Mouse (Mus musculus) heart, embryonic 16.5 days (tissue): ENCODE data around the gene Cav2. TPM values are rescaled to one million over a fixed set of nuclear protein-coding genes. Genes with fewer than 3 reads are reported as not detected.

Source experiments
- ATAC-seq: fragments of 200-750 bp; cut with Nextera tagmentation; replicated peaks from 2 replicates; pipeline ENCODE4 v1.8.0; 2017; ENCODE audit warnings: moderate number of reproducible peaks; ENCODE audit not compliant: insufficient read depth, low FRiP score; ENCODE audit errors: extremely low read depth
- H3K27ac ChIP-seq: fragments of 300-500 bp; sonication (generic); 2 replicates; pipeline ENCODE4 v1.5.1; 2014; ENCODE audit warnings: mild to moderate bottlenecking, low read length, control low read depth, moderate library complexity
- H3K27me3 ChIP-seq: fragments of 300-500 bp; sonication (generic); 2 replicates; pipeline ENCODE4 v1.6.1; 2014; ENCODE audit warnings: low read length, mixed read lengths; ENCODE audit not compliant: control insufficient read depth, insufficient read depth
- H3K36me3 ChIP-seq: fragments of 300-500 bp; sonication (generic); 2 replicates; pipeline ENCODE4 v1.6.1; 2014; ENCODE audit not compliant: control insufficient read depth, insufficient read depth
- H3K4me1 ChIP-seq: fragments of 300-500 bp; sonication (generic); 2 replicates; pipeline ENCODE4 v1.6.1; 2014; ENCODE audit warnings: low read length, mixed read lengths; ENCODE audit not compliant: control insufficient read depth, insufficient read depth
- H3K4me2 ChIP-seq: fragments of 300-500 bp; sonication (generic); 2 replicates; pipeline ENCODE4 v1.6.1; 2014; ENCODE audit warnings: low read depth, mild to moderate bottlenecking, control low read depth, low read length
- H3K4me3 ChIP-seq: fragments of 300-500 bp; sonication (generic); 2 replicates; pipeline ENCODE4 v1.5.1; 2014; ENCODE audit warnings: mild to moderate bottlenecking, control low read depth, low read length
- H3K9ac ChIP-seq: fragments of 300-500 bp; sonication (generic); 2 replicates; pipeline ENCODE4 v1.6.1; 2014; ENCODE audit warnings: low read length, control low read depth
- H3K9me3 ChIP-seq: fragments of 300-500 bp; sonication (generic); replicated peaks from 2 replicates; pipeline ENCODE4 v1.6.1; 2016; ENCODE audit warnings: low read length; ENCODE audit not compliant: control insufficient read depth
- WGBS: fragments of 180-500 bp; shearing (Covaris S2); extraction: QIAGEN DNeasy Blood & Tissue Kit; methylation state at CpG from one replicate; pipeline ENCODE4 v1.1.7; 2014; 5-methylcytosine and 5-hydroxymethylcytosine counted together
- polyA plus RNA-seq: library from polyadenylated mRNA; unstranded; fragments of >200 nt; fragmentation: Nextera tagmentation; extraction: Ambion mirVana; gene quantifications from 2 replicates; pipeline ENCODE4 v1.2.1, GENCODE M21; 2015

The Cav2 gene
- polyA plus RNA-seq, 1 experiment from 2014 or later: 47.5 TPM

GRCm38 (mm10) chr6:17305954-17306601, 25.1 kb downstream of the Cav2 start, which contains the start of gene Cav1:
Gene Cav1 (plus strand): TSS chr6:17306335.
- peaks cover 6% of the 10 kb centered on the region for H3K4me1 ChIP-seq
- 1% methylated on average over 26 of the region's 26 CpGs for WGBS
- peak within 1 kb of the TSS; percentile 99 for H3K4me2 ChIP-seq
- H3K27me3 ChIP-seq: peaks cover 4% of the 10 kb centered on the region; the same call in 1 of the 2 replicates
- peak within 1 kb of the TSS; percentile 84 for H3K9ac ChIP-seq
- peak within 1 kb of the TSS; percentile 76 for H3K4me3 ChIP-seq
- no peaks in the 10 kb centered on the region for H3K36me3 ChIP-seq
- peak; percentile 90 for ATAC-seq
- no peaks in the 10 kb centered on the region for H3K9me3 ChIP-seq
- peak within 1 kb of the TSS; percentile 95 for H3K27ac ChIP-seq

GRCm38 (mm10) chr6:17306602-17307325, 25.8 kb downstream of the Cav2 start:
- peaks cover 4% of the 10 kb centered on the region; the same call in 1 of the 2 replicates for H3K27me3 ChIP-seq
- peak overlapping the region; percentile 99 for H3K4me2 ChIP-seq
- WGBS: under 1% methylated on average over 19 of the region's 19 CpGs
- H3K4me3 ChIP-seq: peak overlapping the region; percentile 76
- no peaks in the 10 kb centered on the region for H3K36me3 ChIP-seq
- peak overlapping the region; percentile 84 for H3K9ac ChIP-seq
- peaks cover 6% of the 10 kb centered on the region for H3K4me1 ChIP-seq
- ATAC-seq: no peak
- H3K27ac ChIP-seq: peak overlapping the region; percentile 95
- no peaks in the 10 kb centered on the region for H3K9me3 ChIP-seq

- H3K4me1 ChIP-seq: peaks cover 6% of the 10 kb centered on the region
- peak overlapping the region; percentile 84 for H3K9ac ChIP-seq
- peak overlapping the region; percentile 76 for H3K4me3 ChIP-seq
- H3K36me3 ChIP-seq: no peaks in the 10 kb centered on the region
- H3K4me2 ChIP-seq: peak overlapping the region; percentile 99
- peak overlapping the region; percentile 95 for H3K27ac ChIP-seq
- peaks cover 4% of the 10 kb centered on the region; the same call in 1 of the 2 replicates for H3K27me3 ChIP-seq
- ATAC-seq: peak; percentile 82
- no peaks in the 10 kb centered on the region for H3K9me3 ChIP-seq
- 5% methylated on average over 31 of the region's 31 CpGs for WGBS
These were observed 26.6 kb downstream of the Cav2 start for GRCm38 (mm10) chr6:17307461-17308115.

DNA sequence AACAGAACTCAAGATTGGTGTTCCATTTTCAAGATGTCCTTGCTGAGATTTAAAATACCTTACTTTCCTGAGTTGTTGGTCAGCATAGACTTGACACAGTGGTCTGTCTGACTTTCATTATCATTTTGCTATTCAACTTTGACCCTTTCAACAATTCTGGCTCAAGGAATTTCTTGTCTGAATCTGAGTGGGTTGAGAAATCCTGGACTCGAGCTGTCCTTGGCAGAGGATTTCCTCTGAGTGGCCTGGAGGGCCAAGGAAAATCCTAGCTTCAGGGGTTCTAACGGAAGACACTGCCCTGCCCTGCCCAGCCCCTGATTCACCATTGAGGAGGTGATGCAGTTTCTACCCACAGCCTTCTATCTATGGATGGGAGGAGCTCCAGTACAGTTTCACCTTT, 27.7 kb downstream of the Cav2 start:
- Histone ChIP-seq H3K4me2 (peak overlapping the region; percentile 99), H3K9ac (no peak overlapping the region; the same call in 1 of the 2 replicates), H3K27ac (peak overlapping the region; percentile 28; the same call in 1 of the 2 replicates), H3K36me3 (no peaks in the 10 kb centered on the region), H3K4me3 (peak overlapping the region; percentile 76), H3K4me1 (peaks cover 6% of the 10 kb centered on the region), H3K9me3 (no peaks in the 10 kb centered on the region), H3K27me3 (peaks cover 4% of the 10 kb centered on the region; the same call in 1 of the 2 replicates)
- no peak for ATAC-seq
- WGBS: 40% methylated on average over 2 of the region's 2 CpGs

- peak overlapping the region; percentile 6; the same call in 1 of the 2 replicates for H3K27ac ChIP-seq
- peaks cover 4% of the 10 kb centered on the region; the same call in 1 of the 2 replicates for H3K27me3 ChIP-seq
- peak overlapping the region; percentile 76 for H3K4me3 ChIP-seq
- no peaks in the 10 kb centered on the region for H3K36me3 ChIP-seq
- no peaks in the 10 kb centered on the region for H3K9me3 ChIP-seq
- H3K4me1 ChIP-seq: peaks cover 6% of the 10 kb centered on the region
- 76% methylated on average over 2 of the region's 2 CpGs for WGBS
- peak overlapping the region; percentile 1; the same call in 1 of the 2 replicates for H3K9ac ChIP-seq
- no peak for ATAC-seq
- H3K4me2 ChIP-seq: peak overlapping the region; percentile 99
These were observed 28.3 kb downstream of the Cav2 start for GRCm38 (mm10) chr6:17309260-17309659.

DNA sequence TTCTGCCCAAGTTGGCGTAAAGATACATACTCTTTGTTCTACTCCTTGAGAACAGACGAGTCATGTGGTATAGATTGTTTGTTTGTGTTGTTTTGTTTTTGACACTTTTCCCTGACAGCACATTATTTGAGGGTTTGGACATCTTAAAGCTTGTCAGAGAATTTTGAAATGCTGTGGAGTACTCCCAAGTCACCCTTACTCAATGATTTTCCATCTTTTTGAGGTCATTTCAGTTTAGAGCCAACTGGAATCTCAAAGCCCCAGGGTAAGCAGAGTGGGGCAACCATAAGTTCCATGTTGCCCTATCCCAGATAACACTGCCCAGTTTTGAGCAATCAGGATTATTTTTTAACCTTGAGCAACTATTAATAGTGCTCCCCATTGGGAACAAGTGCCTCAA, 33.3 kb downstream of the Cav2 start:
- no peak overlapping the region for H3K4me3 ChIP-seq
- H3K4me2 ChIP-seq: 0 out of 2 replicates have a peak overlapping the region, but pooled peaks have one; percentile 10
- no peaks in the 10 kb centered on the region for H3K36me3 ChIP-seq
- H3K9ac ChIP-seq: no peak overlapping the region
- no peaks in the 10 kb centered on the region for H3K27me3 ChIP-seq
- H3K27ac ChIP-seq: peak overlapping the region; percentile 44
- H3K9me3 ChIP-seq: no peaks in the 10 kb centered on the region
- ATAC-seq: no peak
- 73% methylated on average over 2 of the region's 2 CpGs for WGBS
- H3K4me1 ChIP-seq: peaks cover 20% of the 10 kb centered on the region

DNA sequence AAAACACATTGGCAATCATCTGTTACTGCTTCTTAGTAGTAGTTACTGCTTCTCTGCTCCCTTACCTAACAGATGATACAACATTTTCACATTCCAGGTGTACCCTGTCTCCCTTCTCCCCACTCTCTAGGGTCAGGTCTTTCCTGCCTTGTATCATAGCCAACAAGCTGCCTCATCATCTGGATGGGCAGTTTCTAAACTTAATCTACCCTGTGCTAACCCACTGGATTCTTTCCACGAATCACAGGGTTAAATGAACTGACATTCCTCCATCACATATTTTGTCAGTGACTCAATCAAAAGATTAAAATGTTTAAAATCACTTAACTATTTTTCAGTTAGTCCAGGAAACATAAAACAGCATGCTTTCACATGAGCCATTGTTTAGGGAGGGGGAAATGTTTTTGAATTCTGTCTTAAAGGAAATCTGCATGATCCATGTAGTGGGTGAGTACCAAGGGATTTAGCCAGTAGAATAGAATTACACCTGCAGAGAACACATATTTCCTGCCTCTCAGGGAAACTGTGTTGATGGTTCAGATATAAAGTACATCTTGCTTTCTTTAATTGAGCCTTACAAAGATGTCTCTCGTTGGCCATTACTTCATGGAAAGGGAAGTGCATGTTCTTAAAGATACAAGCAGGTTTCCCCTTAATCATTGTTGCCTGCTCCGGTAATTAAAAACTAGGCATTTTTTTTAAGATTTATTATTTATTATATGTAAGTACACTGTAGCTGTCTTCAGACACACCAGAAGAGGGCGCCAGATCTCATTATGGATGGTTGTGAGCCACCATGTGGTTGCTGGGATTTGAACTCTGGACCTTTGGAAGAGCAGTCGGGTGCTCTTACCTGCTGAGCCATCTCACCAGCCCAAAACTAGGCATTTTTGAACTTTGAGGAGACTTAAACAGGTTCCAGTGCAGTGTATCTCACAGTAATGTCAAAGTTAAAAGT, 34.0 kb downstream of the Cav2 start:
- Histone ChIP-seq H3K4me1 (peaks cover 20% of the 10 kb centered on the region), H3K4me3 (no peak overlapping the region), H3K9me3 (no peaks in the 10 kb centered on the region), H3K36me3 (no peaks in the 10 kb centered on the region), H3K9ac (no peak overlapping the region), H3K4me2 (no peak overlapping the region), H3K27ac (peak overlapping the region; percentile 44), H3K27me3 (no peaks in the 10 kb centered on the region)
- whole genome bisulfite sequencing: 73% methylated on average over 5 of the region's 5 CpGs
- ATAC-seq: no peak
